Mouse (Mus musculus) gastrocnemius, adult 2 months (tissue): Measurements from ENCODE around the gene Usp12. TPM values are rescaled to one million over a fixed set of nuclear protein-coding genes. Genes with fewer than 3 reads are reported as not detected.
A peak's percentile ranks its signal among the peaks of the same experiment; 100 is the strongest.
"Not testable (repeated sequence)": the region's sequence is repeated elsewhere in the genome, so short reads cannot be mapped to it uniquely, and the experiment has no call there.

Experiments
- DNase-seq: peaks from one replicate; pipeline ENCODE4 v3.0.0; 2022
- H3K27ac ChIP-seq: fragments of 200-600 bp; 2 replicates; pipeline ENCODE4 v1.8.1; 2022; ENCODE audit warnings: mild to moderate bottlenecking
- H3K4me3 ChIP-seq: fragments of 200-600 bp; 2 replicates; pipeline ENCODE4 v1.8.1; 2022; ENCODE audit warnings: mild to moderate bottlenecking, moderate library complexity
- CTCF ChIP-seq: fragments of 200-600 bp; IDR thresholded peaks from 2 replicates; pipeline ENCODE4 v1.8.1; 2022; ENCODE audit warnings: antibody characterized with exemption, mild to moderate bottlenecking, moderate library complexity
- intact Hi-C: fragments of 180-260 bp; cut with DNase I; formaldehyde crosslinking; loops from one replicate; pipeline ENCODE4 v1.15.1; 2025
- total RNA-seq, 2 experiments: library from RNA; stranded (reverse); gene quantifications; 2 replicates each; pipeline ENCODE4 v1.2.3; 2021

The Usp12 gene
- total RNA-seq, 2 experiments from 2014 or later = 15.4 to 22.4 TPM

GRCm38 (mm10) chr5:146759159-146759558 is 35.6 kb downstream of the Usp12 start:
- Histone ChIP-seq H3K27ac (no peak overlapping the region), H3K4me3 (no peak overlapping the region)
- intact Hi-C loops = no loop called here
- DNase-seq = no peak
- TF ChIP-seq CTCF = no peak

DNA sequence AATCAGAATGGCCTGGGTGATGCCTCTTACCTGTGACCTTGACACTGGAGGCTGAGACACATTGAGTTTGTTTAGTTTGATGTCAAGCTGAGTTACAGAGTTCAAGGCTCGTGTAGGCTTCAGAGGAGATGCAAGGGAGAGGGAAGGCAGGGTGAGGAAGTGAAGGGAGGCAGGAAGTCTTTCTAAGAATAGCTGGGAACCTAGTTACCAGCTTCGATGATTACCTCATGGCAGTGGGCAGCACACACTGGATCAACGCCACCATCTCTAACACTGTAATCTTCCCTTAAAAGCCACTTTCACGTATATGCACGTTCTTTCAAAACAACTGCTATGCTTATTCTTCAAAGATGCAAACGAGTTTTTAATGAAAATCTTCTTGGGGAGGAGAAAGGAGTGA is 36.9 kb downstream of the Usp12 start:
- no peak for TF ChIP-seq CTCF
- Histone ChIP-seq H3K27ac (no peak overlapping the region), H3K4me3 (no peak overlapping the region)
- intact Hi-C loops = no loop called here
- DNase-seq = no peak

- H3K4me3 ChIP-seq = no peak overlapping the region
- no peak for DNase-seq
- intact Hi-C loops = no loop called here
Observed at GRCm38 (mm10) chr5:146757316-146757715, 37.5 kb downstream of the Usp12 start.

GRCm38 (mm10) chr5:146753181-146753580 is 41.6 kb downstream of the Usp12 start:
- intact Hi-C loops = no loop called here
- H3K4me3 ChIP-seq = no peak overlapping the region
- TF ChIP-seq CTCF = no peak
- H3K27ac ChIP-seq = no peak overlapping the region
- DNase-seq = no peak

More at GRCm38 (mm10) chr5:146757316-146757715, 37.5 kb downstream of the Usp12 start:
- no peak for TF ChIP-seq CTCF
- H3K27ac ChIP-seq = no peak overlapping the region

DNA sequence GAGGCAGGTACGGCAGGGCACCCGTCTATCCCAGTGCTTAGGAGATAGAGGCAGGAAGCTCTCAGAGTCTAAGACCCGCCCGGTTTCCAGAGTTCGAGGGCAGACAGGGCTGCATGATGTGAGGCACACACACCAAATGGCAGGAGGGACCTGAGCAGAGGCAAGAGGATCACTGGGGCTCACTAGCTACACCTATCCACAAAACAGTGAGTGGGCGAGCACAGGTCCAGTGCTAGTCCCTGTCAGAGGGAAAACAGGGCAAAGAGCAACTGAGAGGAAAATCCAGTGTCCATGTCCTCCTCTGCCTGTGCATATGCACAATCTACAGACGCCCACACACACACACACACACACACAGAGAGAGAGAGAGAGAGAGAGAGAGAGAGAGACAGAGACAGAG is 43.8 kb downstream of the Usp12 start:
- intact Hi-C loops = no loop called here
- TF ChIP-seq CTCF = no peak
- Histone ChIP-seq H3K27ac (no peak overlapping the region), H3K4me3 (no peak overlapping the region)
- no peak for DNase-seq

DNA sequence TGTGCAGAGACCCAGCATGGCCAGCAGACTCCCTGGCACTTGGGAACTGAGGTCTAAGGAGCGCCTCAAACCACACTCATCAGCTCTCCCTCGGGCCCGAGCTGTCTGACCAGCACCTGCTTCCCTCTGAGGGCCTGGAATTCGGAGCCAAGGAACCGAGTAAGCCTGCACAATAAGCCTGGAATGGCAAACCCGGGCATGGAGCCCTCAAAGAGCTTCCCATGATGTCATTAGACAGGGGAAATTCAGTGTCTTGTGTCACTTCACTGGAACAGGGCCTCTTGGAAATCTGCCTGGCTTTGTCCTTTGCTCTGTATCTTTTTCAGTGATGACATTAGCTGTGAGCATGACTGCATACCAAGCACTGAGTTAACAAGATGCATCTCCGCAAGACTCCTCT is 44.5 kb downstream of the Usp12 start:
- Histone ChIP-seq H3K4me3 (no peak overlapping the region), H3K27ac (peak overlapping the region; percentile 46)
- intact Hi-C loops = no loop called here
- TF ChIP-seq CTCF = no peak
- DNase-seq = peak; percentile 53

DNA sequence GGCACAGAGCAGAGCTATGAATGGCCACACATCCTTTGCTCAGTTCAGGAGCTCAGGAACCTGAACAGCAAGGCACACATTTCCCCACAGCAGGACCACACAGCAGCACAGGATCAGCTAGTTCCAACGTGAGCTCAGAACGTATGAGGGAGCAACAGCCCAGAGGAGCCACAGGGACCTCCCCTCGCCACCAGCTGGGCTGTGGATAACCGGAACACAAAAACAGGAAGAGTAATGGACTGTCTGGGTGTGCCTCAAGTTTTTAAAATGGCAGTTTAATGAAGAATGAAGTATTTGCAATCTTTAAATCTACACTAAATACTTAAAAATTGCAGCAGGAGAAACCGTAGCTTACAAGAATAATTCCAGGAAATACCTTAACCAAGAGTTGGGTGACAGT is 44.9 kb downstream of the Usp12 start:
- intact Hi-C loops = no loop called here
- no peak for DNase-seq
- TF ChIP-seq CTCF = no peak
- no peak overlapping the region for H3K4me3 ChIP-seq
- H3K27ac ChIP-seq = peak overlapping the region; percentile 46

DNA sequence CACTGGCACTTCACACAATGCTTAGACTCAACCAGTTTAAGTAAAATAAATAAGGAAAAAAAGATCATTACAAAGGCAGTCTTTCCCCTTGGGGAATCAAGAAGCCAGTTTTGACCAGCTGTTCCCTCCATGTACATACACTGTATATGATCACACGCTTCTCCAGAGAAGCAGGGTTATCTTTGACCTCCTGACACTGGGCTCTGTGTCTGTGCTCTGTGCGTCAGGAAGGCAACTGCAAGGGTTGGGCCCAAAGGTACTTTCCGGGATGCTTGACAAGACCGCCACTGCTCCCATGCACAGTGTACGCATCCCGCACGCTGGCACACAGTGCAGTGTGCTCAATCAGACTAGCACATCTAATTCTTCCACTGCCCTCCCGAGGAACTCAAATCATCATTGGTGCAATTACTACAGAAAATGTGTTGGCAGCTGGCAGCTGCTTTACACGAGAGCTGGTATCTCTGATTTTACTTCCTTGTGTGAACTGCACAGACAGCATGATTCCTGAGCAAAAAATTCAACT is 57.8 kb downstream of the Usp12 start:
- intact Hi-C loops = no loop called here
- DNase-seq = no peak
- no peak overlapping the region for H3K27ac ChIP-seq
- no peak for TF ChIP-seq CTCF
- no peak overlapping the region for H3K4me3 ChIP-seq

- intact Hi-C loops = no loop called here
- no peak for DNase-seq
- no peak overlapping the region for H3K27ac ChIP-seq
- H3K4me3 ChIP-seq = no peak overlapping the region
- no peak for TF ChIP-seq CTCF
Observed at GRCm38 (mm10) chr5:146736348-146736747, 58.5 kb downstream of the Usp12 start.

GRCm38 (mm10) chr5:146735054-146735453 is 59.8 kb downstream of the Usp12 start:
- H3K4me3 ChIP-seq, H3K27ac ChIP-seq, intact Hi-C loops, DNase-seq: not testable (repeated sequence)

DNA sequence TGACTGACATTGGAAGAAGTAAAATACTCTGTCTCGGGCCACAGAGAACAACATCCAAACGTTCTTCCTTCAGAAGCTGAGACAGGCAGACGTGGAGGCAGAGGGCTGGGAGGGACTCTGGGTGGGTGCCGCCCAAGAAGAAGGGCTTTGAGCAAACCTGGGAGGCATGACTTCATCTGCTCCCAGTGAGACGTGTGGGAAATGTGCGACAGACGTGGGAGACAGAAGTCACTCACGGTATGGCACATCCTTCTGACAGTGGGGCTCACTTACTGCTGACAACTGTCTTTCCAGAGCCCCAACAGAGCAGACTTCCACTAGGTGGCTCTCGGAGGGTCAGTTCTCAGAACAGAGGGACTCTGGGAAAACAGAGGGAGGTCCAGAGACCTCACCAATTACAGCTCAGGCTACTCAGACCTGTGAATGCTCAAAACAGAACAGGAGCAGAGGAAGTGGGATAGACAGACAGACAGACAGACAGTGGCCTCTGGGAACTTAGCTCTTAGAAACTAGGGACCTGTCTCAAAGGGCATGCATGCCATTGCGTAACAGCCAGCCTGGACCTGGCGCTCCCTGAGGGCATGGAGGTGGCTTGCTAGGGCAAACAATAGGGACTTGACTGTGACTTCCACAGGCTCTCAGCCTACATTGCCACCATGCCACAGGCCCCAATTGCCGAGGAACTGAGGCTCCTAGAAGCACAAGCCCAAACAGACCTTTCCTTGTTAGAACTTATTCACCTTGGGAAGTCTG is 60.7 kb downstream of the Usp12 start:
- Histone ChIP-seq H3K27ac (no peak overlapping the region), H3K4me3 (no peak overlapping the region)
- DNase-seq = no peak
- TF ChIP-seq CTCF = peak; percentile 19; the same call in 1 of the 2 replicates
- intact Hi-C loops = no loop called here

DNA sequence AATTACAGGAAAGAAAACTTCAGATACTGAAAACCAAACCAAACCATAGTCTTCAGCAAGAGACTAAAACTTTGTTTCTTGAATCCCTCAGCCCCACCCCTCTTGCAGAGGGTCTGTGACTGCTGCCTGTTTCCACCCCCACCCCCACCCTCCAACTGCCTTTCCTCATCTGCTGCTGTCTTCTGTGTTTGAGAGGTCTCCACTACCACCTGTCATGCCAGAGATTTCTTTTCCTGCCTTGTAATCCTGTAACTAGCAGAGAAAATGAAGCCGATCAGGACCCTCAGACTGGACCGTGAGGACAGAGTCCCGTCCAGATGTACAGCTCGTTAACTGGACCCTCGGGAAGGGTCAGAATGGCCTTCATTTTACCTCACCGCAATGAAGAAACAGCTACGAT is 61.4 kb downstream of the Usp12 start:
- Histone ChIP-seq H3K27ac (no peak overlapping the region), H3K4me3 (no peak overlapping the region)
- no peak for DNase-seq
- TF ChIP-seq CTCF = no peak
- intact Hi-C loops = no loop called here

- Histone ChIP-seq H3K27ac (no peak overlapping the region), H3K4me3 (no peak overlapping the region)
- no peak for DNase-seq
- no peak for TF ChIP-seq CTCF
- intact Hi-C loops = no loop called here
Observed at GRCm38 (mm10) chr5:146727006-146727405, 67.8 kb downstream of the Usp12 start.

GRCm38 (mm10) chr5:146724956-146725355 is 69.8 kb downstream of the Usp12 start:
- Histone ChIP-seq H3K4me3 (no peak overlapping the region), H3K27ac (no peak overlapping the region)
- no peak for TF ChIP-seq CTCF
- intact Hi-C loops = no loop called here
- DNase-seq = no peak
